Mouse (Mus musculus): ENCODE measurements around the gene Knop1.

Knop1 gene

DNA sequence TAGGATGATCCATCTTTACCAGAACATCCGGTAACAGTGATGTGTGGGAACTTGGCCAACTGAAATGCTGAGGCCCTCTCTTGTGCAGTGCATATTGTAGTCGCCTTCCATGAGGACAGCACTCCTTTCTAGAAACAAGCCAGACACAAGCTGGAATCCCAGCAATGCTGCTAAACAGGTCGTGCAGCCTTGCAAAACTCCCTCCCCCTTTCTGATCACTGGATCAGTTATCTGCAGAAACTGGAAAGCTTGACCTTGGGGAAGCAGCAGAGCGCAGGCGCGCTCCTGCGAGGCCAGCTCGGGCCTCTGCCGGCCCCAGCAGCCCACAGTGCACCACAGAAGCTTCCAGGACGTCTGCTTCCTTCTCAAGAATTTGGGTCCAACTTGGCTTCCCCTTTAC is 7.3 kb downstream of the Knop1 start:
- DNase-seq (ENCODE audit: low read depth): no peak

GRCm38 (mm10) chr7:118846329-118846728 is 9.7 kb downstream of the Knop1 start:
- DNase-seq (ENCODE audit: low read depth): peak; percentile 53

DNA sequence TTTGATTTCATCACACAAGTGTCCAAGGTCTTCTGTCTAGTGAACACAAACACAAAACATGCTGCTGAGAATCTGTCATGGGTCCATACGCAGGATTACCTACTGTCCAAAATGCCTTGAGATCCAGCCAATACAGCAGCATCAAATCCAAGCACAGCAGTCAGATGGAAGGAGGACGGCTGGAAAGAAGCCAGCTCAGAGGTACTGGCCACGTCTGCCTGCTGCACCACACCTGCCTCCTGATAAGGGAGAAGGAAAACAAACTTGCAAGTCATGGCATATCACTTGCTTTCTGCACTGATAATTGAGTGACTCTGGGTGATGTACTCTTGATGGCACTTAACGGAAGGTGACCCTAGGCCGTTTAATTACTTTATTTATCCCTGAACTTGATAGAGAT is 10.9 kb downstream of the Knop1 start:
- no peak for DNase-seq (ENCODE audit: low read depth)

DNA sequence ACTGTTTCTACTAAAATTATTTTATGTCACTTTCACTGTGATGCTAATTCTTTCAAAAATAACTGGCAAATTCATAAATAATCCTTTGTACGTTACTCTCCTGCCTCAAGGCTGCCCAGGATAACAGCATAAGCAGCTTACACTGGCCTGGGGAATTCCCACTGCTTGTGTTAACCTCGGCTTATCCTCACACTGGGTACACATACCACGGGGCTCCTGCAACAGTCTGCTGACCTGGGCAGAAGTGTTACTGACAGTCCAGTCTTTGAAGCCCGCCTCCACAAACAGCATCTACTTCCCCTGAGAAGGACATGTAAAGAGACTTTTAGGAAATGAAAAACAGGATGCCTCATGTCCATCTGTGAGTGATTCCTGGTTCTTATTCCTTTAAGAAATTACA is 13.1 kb downstream of the Knop1 start:
- no peak for DNase-seq (ENCODE audit: low read depth)

DNA sequence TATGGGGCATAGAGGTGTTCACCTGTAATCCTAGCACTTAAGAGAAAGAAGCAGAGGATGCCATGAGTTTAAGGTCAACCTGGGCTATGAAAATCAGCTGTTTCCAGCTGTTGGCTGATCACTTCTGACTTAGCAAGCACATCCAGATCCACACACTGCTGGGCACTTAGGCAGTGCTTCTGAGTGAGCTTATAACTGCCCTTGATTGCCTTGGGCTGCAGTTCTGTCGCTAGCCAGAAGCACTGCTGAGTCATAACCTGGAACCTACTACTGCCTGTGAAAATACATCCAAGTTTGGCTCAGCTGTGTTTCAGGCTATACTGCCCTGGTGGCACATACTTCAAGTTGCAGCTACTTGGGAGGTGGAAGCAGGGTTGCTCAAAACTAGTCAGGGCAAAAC is 14.3 kb downstream of the Knop1 start:
- DNase-seq (ENCODE audit: low read depth): peak; percentile 74

DNA sequence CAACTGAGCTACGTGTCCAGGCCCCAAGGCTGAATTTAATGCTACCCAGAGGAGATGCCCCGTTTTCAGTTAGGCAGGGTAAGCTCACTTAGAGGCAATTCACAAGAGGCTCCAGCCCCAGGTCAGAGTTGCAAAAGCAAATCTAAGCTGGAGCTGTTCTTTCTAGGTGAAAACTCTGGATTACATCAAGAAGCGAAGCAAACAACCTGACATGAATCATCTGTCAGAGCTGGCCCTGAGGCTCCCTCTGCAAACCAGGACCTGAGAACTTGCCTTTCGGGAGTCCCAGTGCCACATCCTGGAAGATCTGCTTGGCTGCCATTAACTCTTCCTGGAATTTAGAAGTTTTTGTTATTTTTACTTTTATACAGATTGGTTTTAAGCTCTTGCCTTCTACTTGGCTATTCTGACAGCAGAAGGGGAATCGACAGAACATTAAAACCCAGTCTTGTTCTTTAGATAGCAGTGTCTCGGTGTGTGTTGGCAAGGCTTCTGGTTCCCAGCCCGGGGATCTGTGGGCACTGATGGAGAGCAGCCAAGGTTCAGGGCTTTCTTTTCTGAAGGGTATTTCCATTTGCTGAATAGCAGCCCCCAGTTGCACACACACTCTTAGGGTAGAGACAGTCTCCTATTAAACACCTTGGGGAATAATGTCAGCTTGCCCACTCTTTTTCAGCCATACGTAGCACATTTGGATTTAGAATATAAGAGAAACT is 14.9 kb downstream of the Knop1 start:
- DNase-seq (ENCODE audit: low read depth): no peak

DNA sequence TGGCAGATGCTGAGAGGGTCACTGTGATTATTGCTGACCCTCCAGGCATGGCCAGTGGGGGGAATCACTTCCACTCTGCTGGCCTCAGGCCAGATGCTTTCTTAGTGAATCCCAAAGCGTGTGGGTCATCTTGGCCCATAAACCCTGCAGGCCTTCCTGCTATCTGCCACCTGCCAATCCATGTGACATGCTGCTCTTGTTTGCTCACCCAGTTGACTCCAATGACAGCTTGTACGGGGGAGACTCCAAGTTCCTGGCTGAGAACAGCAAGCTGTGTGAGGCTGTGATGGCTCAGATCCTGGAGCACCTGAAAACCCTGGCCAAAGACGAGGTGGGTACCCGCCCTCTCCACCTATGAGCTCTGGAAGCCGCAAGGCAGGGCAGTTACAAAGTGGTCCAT is 18.2 kb downstream of the Knop1 start:
- DNase-seq (ENCODE audit: low read depth): no peak

DNA sequence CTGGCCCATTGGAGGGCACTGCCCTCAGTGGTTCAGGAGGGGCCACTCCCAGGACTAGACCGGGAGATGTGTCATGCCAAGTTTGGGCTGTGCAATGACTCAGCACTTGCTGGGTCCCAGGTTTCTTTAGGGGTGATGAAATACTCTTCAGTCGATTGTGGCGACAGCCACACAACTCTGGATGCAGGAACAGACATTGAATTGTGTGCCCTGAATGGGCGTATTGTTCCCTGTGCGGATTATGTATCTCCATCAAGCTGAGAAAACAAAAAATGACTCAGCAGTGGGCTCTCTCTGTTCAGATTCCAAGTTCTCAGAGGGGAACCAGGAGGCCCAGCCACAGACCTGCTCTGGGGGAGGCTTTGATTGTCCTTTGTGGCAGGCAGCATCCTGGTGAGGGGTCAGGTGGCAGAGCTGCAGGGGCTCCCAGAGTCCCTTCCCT is 28.1 kb downstream of the Knop1 start:
- peak; percentile 71 for DNase-seq (ENCODE audit: low read depth)

- DNase-seq (ENCODE audit: low read depth): no peak
Measured at GRCm38 (mm10) chr7:118824451-118824850, 31.6 kb downstream of the Knop1 start.

- DNase-seq (ENCODE audit: low read depth): no peak
Measured at GRCm38 (mm10) chr7:118821887-118822556, 34.0 kb downstream of the Knop1 start.

DNA sequence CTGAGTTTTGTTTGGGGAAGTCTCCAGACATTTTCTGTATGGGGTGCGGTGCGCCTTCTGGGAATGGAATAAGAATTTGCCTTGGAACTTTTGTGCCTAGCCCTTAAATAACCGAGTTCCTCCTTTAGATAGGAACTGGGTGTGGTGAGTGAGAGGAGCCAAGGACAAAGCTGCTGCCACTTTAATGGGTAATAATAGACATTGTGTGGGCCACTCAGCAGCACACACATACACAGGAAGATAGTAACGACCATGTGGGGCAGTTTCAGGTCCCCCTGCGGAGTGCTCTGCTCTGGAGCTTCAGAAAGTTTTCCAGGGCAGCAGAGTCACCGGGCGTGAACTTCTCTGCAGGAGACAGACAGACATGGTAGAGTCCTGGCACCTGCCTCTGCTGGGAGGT is 34.7 kb downstream of the Knop1 start:
- no peak for DNase-seq (ENCODE audit: low read depth)

- no peak for DNase-seq (ENCODE audit: low read depth)
Measured at GRCm38 (mm10) chr7:118819666-118820065, 36.4 kb downstream of the Knop1 start.

GRCm38 (mm10) chr7:118817741-118818140 is 38.3 kb downstream of the Knop1 start:
- no peak for DNase-seq (ENCODE audit: low read depth)

GRCm38 (mm10) chr7:118816275-118816674 is 39.8 kb downstream of the Knop1 start:
- DNase-seq (ENCODE audit: low read depth): no peak

- no peak for DNase-seq (ENCODE audit: low read depth)
Measured at GRCm38 (mm10) chr7:118813592-118813991, 42.5 kb downstream of the Knop1 start.

- DNase-seq (ENCODE audit: low read depth): no peak
Measured at GRCm38 (mm10) chr7:118811407-118812106, 44.5 kb downstream of the Knop1 start.

- DNase-seq (ENCODE audit: low read depth): no peak
Measured at GRCm38 (mm10) chr7:118807899-118808298, 48.2 kb downstream of the Knop1 start.

GRCm38 (mm10) chr7:118806631-118807411 is 49.2 kb downstream of the Knop1 start:
- no peak for DNase-seq (ENCODE audit: low read depth)

- DNase-seq (ENCODE audit: low read depth): no peak
Measured at GRCm38 (mm10) chr7:118803425-118803824, 52.6 kb downstream of the Knop1 start.

GRCm38 (mm10) chr7:118801791-118802190 is 54.3 kb downstream of the Knop1 start:
- DNase-seq (ENCODE audit: low read depth): peak; percentile 6

DNA sequence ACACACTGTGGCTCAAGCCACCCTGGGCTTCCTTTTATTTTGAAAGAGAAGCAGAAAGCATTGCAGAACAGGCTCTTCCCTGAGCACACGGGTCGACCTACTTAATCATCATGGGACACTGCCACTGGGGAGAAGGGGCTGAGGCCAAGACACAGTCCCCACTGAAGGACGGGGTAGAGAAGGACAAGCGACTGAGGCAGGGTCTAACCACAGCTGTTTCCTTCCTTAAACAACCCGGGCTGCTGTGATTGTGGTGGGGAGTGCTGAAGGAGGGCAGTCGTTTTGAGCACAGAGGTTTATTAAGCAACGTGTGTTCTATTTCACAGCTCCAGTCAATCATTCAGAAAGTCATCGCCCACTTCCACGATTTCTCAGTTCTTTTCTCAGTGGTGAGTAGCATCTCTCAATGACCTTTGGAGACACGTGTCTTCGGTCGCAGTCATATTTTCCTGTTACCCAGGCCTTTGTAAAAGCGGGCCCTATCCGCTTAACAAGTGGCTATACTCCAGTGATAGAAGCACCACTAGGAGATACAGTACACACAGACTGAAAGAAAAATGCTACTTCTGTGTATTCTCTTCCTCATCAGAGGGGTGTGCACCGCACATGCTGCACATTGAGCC is 55.8 kb downstream of the Knop1 start:
- DNase-seq (ENCODE audit: low read depth): no peak

GRCm38 (mm10) chr7:118798105-118798570 is 57.9 kb downstream of the Knop1 start:
- DNase-seq (ENCODE audit: low read depth): no peak
